ENCODE assay signal across 12 mouse cellular contexts in genomic region chr6:92041271-92041670, GRCm38 (mm10). TPM values are rescaled to one million over a fixed set of nuclear protein-coding genes. Genes with fewer than 3 reads are reported as not detected.
DNase-seq lines count a peak whose midpoint lies in the region; ATAC-seq and TF ChIP-seq lines count a peak whose summit lies in the region.
"Had no signal": no experiment of that assay in that cellular context is flagged by ENCODE, and none has a peak within 500 bp of the region (broad histone marks: within the 10 kb centered on the region; RNA-seq: fewer than 3 reads in every experiment).

No protein-coding gene starts in this region.

- TF ChIP-seq EP300 in heart, adult 2 months (IDR thresholded peaks at IDR 0.05; ENCODE audit: insufficient read depth, low read depth, low read length), result peak; percentile 70; the same call in 1 of the 2 replicates

- H3K4me3 ChIP-seq in heart, adult 2 months, result no peak overlapping the region
- H3K4me3 ChIP-seq in heart, embryonic 11.5 days (ENCODE audit: low read depth, low read length), result no peak overlapping the region
- no peak overlapping the region for H3K4me3 ChIP-seq in lung, embryonic 16.5 days (ENCODE audit: low read length)
- H3K4me3 ChIP-seq in layer of hippocampus, adult 2 months, result no peak overlapping the region
- H3K4me3 ChIP-seq: embryonic facial prominence, embryonic 15.5 days; hindbrain, embryonic 10.5 days; limb, embryonic 12.5 days; neural tube, embryonic 13.5 days had no signal

- no peaks in the 10 kb centered on the region for H3K79me2 ChIP-seq in heart, adult 2 months (replicated peaks; ENCODE audit: control insufficient read depth, insufficient read depth, low read length)

- TF ChIP-seq POLR2A in heart, adult 2 months (IDR thresholded peaks at IDR 0.05; ENCODE audit: insufficient read depth, low read depth, low read length), result no peak

- peak; percentile 68 to 71 for DNase-seq in heart, adult 2 months
- peak; percentile 65 to 66 for DNase-seq in adrenal gland, postnatal 36 days
- DNase-seq in heart, postnatal 36 days, result peak; percentile 51 to 53
- no peak for DNase-seq in layer of hippocampus, adult 2 months (ENCODE audit: low spot score in 2 of 2)
- DNase-seq in frontal cortex, adult 2 months (ENCODE audit: extremely low spot score in 1 of 2, low spot score in 1 of 2), result no peak
- DNase-seq in testis, postnatal 10 days (ENCODE audit: low spot score), result no peak

- H3K4me1 ChIP-seq in heart, adult 2 months (ENCODE audit: control insufficient read depth, insufficient read depth, low read length), result peaks cover 22% of the 10 kb centered on the region
- peaks cover 5% of the 10 kb centered on the region for H3K4me1 ChIP-seq in heart, embryonic 11.5 days (ENCODE audit: control insufficient read depth, insufficient read depth, low read length)
- H3K4me1 ChIP-seq in lung, embryonic 16.5 days (replicated peaks; ENCODE audit: control insufficient read depth, insufficient read depth, low read length), result peaks cover 15% of the 10 kb centered on the region
- H3K4me1 ChIP-seq: hindbrain, embryonic 10.5 days; neural tube, embryonic 13.5 days had no signal

- no peak for ATAC-seq in heart, embryonic 11.5 days (replicated peaks; ENCODE audit: insufficient number of reproducible peaks, low FRiP score, low TSS enrichment)
- peak; percentile 31; the same call in 1 of the 2 replicates for ATAC-seq in lung, embryonic 16.5 days (ENCODE audit: low read depth)

- TF ChIP-seq CTCF in heart, adult 2 months (IDR thresholded peaks at IDR 0.05), result peak; percentile 20; the same call in 1 of the 2 replicates
- TF ChIP-seq CTCF in layer of hippocampus, adult 2 months (conservative IDR thresholded peaks at IDR 0.05), result no peak

- 32% methylated on average over 5 of the region's 5 CpGs for WGBS in heart, adult 2 months
- 77% methylated on average over 5 of the region's 5 CpGs for WGBS in heart, embryonic 11.5 days (ENCODE audit: insufficient replicate concordance)
- WGBS in lung, embryonic 16.5 days, result 61% methylated on average over 5 of the region's 5 CpGs

- H3K9me3 ChIP-seq in heart, embryonic 11.5 days (replicated peaks; ENCODE audit: control insufficient read depth, low read length), result no peaks in the 10 kb centered on the region
- H3K9me3 ChIP-seq in lung, embryonic 16.5 days (ENCODE audit: control insufficient read depth, low read length), result no peaks in the 10 kb centered on the region
- H3K9me3 ChIP-seq: embryonic facial prominence, embryonic 15.5 days; hindbrain, embryonic 10.5 days; limb, embryonic 12.5 days; neural tube, embryonic 13.5 days had no signal

- no peak overlapping the region for H3K9ac ChIP-seq in heart, adult 2 months (ENCODE audit: low read depth, low read length)
- H3K9ac ChIP-seq in heart, embryonic 11.5 days (ENCODE audit: low read depth, low read length), result no peak overlapping the region
- H3K9ac ChIP-seq in lung, embryonic 16.5 days (ENCODE audit: low read length), result no peak overlapping the region
- H3K9ac ChIP-seq: embryonic facial prominence, embryonic 15.5 days; limb, embryonic 12.5 days; neural tube, embryonic 13.5 days had no signal

- H3K36me3 ChIP-seq in heart, adult 2 months (ENCODE audit: control insufficient read depth, insufficient read depth, low read length), result peaks cover 4% of the 10 kb centered on the region; the same call in 1 of the 2 replicates
- H3K36me3 ChIP-seq in heart, embryonic 11.5 days (ENCODE audit: control insufficient read depth, insufficient read depth, low read length), result no peaks in the 10 kb centered on the region
- no peaks in the 10 kb centered on the region for H3K36me3 ChIP-seq in lung, embryonic 16.5 days (ENCODE audit: control insufficient read depth, insufficient read depth, low read length)
- H3K36me3 ChIP-seq: embryonic facial prominence, embryonic 15.5 days; hindbrain, embryonic 10.5 days; limb, embryonic 12.5 days; neural tube, embryonic 13.5 days had no signal

- intact Hi-C loops in heart, adult 2 months (cut with DNase I), result no loop called here
- intact Hi-C loops in heart, postnatal 36 days (cut with DNase I), result loop anchor here (2.0 kb wide), 1 partner anchor 62 kb away; the partner anchor contains the start of gene Fgd5

- no peaks in the 10 kb centered on the region for H3K27me3 ChIP-seq in heart, adult 2 months (ENCODE audit: control insufficient read depth, insufficient read depth, low read length)
- H3K27me3 ChIP-seq in heart, embryonic 11.5 days (ENCODE audit: control insufficient read depth, insufficient read depth, low read length), result no peaks in the 10 kb centered on the region
- no peaks in the 10 kb centered on the region for H3K27me3 ChIP-seq in lung, embryonic 16.5 days (ENCODE audit: control insufficient read depth, insufficient read depth, low read depth, low read length)
- H3K27me3 ChIP-seq: embryonic facial prominence, embryonic 15.5 days; limb, embryonic 12.5 days; neural tube, embryonic 13.5 days had no signal

- peak overlapping the region; percentile 55 for H3K27ac ChIP-seq in heart, adult 2 months
- no peak overlapping the region for H3K27ac ChIP-seq in heart, embryonic 11.5 days (ENCODE audit: low read depth, low read length)
- no peak overlapping the region; the same call in 1 of the 2 replicates for H3K27ac ChIP-seq in lung, embryonic 16.5 days (ENCODE audit: low read length)
- H3K27ac ChIP-seq in layer of hippocampus, adult 2 months, result no peak overlapping the region
- H3K27ac ChIP-seq: embryonic facial prominence, embryonic 15.5 days; hindbrain, embryonic 10.5 days; limb, embryonic 12.5 days; neural tube, embryonic 13.5 days had no signal

- H3K4me2 ChIP-seq in heart, embryonic 11.5 days, result no peak overlapping the region
- no peak overlapping the region for H3K4me2 ChIP-seq in lung, embryonic 16.5 days (ENCODE audit: low read depth, low read length)
- H3K4me2 ChIP-seq: embryonic facial prominence, embryonic 15.5 days; limb, embryonic 12.5 days; neural tube, embryonic 13.5 days had no signal

RNA-seq across cellular contexts. Expression of gene Nr2c2, which starts 49.9 kb away (rescaled TPM):
- total RNA-seq in heart, adult 2 months (2021), result 10 to 100 TPM; 21.6 to 26.8 TPM
- polyA plus RNA-seq in heart, adult 2 months (2012; rRNA removed), result 8.5 and 14.8 TPM in 2 replicates
- 16.4 and 16.9 TPM in 2 replicates for polyA plus RNA-seq in heart, embryonic 11.5 days (2014; fragmentation: Nextera tagmentation; extraction: Ambion mirVana)
- 10 to 100 TPM; 35.3 to 41.5 TPM for total RNA-seq in adrenal gland, postnatal 36 days (2021)
- total RNA-seq in heart, postnatal 36 days (2021), result 10 to 100 TPM; 23.1 to 26.3 TPM
- polyA plus RNA-seq in lung, embryonic 16.5 days (2015; fragmentation: Nextera tagmentation; extraction: Ambion mirVana), result 14.8 and 15.3 TPM in 2 replicates
- 10 to 100 TPM; 88.6 to 92.3 TPM for total RNA-seq in layer of hippocampus, adult 2 months (2021)
- 41.5 and 44.2 TPM in 2 replicates for polyA plus RNA-seq in frontal cortex, adult 2 months (2012; rRNA removed)

Comparison
In these comparisons a context has a peak if more than half of its experiments do, and no peak if none do; other contexts are left out.
1. DNase-seq: peak in heart, adult 2 months (2 of 2), adrenal gland, postnatal 36 days (2 of 2) and heart, postnatal 36 days (2 of 2); none in layer of hippocampus, adult 2 months (0 of 2), frontal cortex, adult 2 months (0 of 2) and testis, postnatal 10 days (single experiment).